Mouse (Mus musculus): Measurements from ENCODE around the gene Rtn4r. TPM values are rescaled to one million over a fixed set of nuclear protein-coding genes. Genes with fewer than 3 reads are reported as not detected.

Rtn4r gene
- polyA plus RNA-seq, 1 experiment from 2014 or later, result 3.6 TPM

DNA sequence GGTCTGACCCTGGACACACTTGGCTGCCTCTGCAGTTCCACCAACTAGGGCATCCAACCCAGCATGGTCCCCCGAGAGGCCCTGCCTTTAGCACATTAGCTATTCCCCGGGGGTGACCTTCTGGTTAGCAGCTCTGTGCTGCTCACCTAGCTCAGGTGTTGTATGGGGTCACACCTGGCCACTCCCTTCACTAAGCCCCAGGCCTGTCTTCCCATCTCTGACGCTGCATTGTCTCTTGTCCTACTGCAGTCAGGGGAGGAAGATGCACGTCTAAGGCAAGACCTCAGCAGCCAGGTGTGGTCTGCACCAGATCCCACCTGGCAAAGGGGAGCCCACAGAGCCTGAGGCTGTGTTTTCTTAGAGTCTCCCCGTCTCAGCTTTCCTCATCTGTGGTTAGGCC is 2.0 kb downstream of the Rtn4r start:
- Histone ChIP-seq H3K4me3 (ENCODE audit: low read length) (no peak overlapping the region), H3K27ac (ENCODE audit: low read depth, low read length) (no peak overlapping the region), H3K27me3 (ENCODE audit: control insufficient read depth, insufficient read depth, low read length) (peaks cover 41% of the 10 kb centered on the region), H3K36me3 (ENCODE audit: control insufficient read depth, insufficient read depth, low read length) (no peaks in the 10 kb centered on the region), H3K4me1 (ENCODE audit: control insufficient read depth, insufficient read depth, low read length) (peaks cover 9% of the 10 kb centered on the region), H3K4me2 (replicated peaks; ENCODE audit: low read depth, low read length) (no peak overlapping the region; the same call in 1 of the 2 replicates), H3K9me3 (ENCODE audit: control insufficient read depth, low read length) (no peaks in the 10 kb centered on the region), H3K9ac (ENCODE audit: low read depth, low read length) (no peak overlapping the region)
- 59% methylated on average over 5 of the region's 5 CpGs for WGBS
- no peak for ATAC-seq (ENCODE audit: low FRiP score, low TSS enrichment)

DNA sequence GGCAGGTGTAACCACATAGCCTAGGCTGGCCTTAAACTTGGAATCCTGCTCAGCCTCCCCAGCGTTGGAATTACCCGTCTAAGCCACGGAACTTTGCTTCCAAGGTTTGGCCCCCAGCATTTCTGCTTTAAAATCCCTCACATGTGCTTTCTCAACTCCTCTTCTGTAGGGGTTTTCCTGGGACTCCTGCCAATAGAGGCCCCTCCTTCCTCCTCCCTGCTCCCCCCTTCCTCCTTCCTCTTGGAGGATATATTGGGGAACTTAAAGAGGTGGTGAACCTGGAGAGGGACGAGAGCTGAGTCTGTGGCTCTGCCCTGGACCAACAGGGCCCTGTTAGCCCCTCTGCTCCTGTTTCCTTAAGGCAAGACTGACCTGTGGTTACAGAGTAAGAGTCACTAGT is 2.8 kb downstream of the Rtn4r start:
- Histone ChIP-seq H3K36me3 (ENCODE audit: control insufficient read depth, insufficient read depth, low read length) (no peaks in the 10 kb centered on the region), H3K9ac (ENCODE audit: low read depth, low read length) (no peak overlapping the region), H3K4me2 (replicated peaks; ENCODE audit: low read depth, low read length) (no peak overlapping the region), H3K9me3 (ENCODE audit: control insufficient read depth, low read length) (no peaks in the 10 kb centered on the region), H3K27me3 (ENCODE audit: control insufficient read depth, insufficient read depth, low read length) (peaks cover 39% of the 10 kb centered on the region), H3K4me1 (ENCODE audit: control insufficient read depth, insufficient read depth, low read length) (peaks cover 9% of the 10 kb centered on the region), H3K4me3 (ENCODE audit: low read length) (no peak overlapping the region), H3K27ac (ENCODE audit: low read depth, low read length) (no peak overlapping the region)
- ATAC-seq (ENCODE audit: low FRiP score, low TSS enrichment), result no peak
- WGBS, result 55% methylated on average over 4 of the region's 4 CpGs

DNA sequence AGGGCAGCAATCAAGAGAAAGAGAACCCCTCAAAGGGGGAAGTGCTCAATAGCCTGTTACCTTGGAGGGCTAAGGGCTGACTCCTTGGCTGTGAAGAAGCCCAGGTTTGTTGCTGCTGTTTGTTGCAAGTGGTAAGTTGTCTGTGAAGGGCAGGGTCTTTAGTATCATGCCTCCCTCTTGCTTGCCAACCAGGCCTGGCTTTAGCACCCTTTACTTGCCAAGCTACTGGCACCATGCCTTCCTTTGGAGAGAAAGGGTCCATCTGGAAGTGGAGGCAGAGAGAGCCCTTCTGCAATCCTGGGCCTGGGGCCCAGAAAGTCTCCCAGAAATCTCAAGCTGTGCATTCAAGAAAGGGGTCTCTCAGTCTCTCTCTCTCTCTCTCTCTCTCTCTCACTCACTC is 3.3 kb downstream of the Rtn4r start:
- no peak overlapping the region for H3K4me3 ChIP-seq (ENCODE audit: low read length)
- peaks cover 9% of the 10 kb centered on the region for H3K4me1 ChIP-seq (ENCODE audit: control insufficient read depth, insufficient read depth, low read length)
- no peak for ATAC-seq (ENCODE audit: low FRiP score, low TSS enrichment)
- no peak overlapping the region for H3K4me2 ChIP-seq (replicated peaks; ENCODE audit: low read depth, low read length)
- no peaks in the 10 kb centered on the region for H3K36me3 ChIP-seq (ENCODE audit: control insufficient read depth, insufficient read depth, low read length)
- peaks cover 36% of the 10 kb centered on the region for H3K27me3 ChIP-seq (ENCODE audit: control insufficient read depth, insufficient read depth, low read length)
- H3K9me3 ChIP-seq (ENCODE audit: control insufficient read depth, low read length), result no peaks in the 10 kb centered on the region
- no peak overlapping the region for H3K9ac ChIP-seq (ENCODE audit: low read depth, low read length)
- H3K27ac ChIP-seq (ENCODE audit: low read depth, low read length), result no peak overlapping the region

DNA sequence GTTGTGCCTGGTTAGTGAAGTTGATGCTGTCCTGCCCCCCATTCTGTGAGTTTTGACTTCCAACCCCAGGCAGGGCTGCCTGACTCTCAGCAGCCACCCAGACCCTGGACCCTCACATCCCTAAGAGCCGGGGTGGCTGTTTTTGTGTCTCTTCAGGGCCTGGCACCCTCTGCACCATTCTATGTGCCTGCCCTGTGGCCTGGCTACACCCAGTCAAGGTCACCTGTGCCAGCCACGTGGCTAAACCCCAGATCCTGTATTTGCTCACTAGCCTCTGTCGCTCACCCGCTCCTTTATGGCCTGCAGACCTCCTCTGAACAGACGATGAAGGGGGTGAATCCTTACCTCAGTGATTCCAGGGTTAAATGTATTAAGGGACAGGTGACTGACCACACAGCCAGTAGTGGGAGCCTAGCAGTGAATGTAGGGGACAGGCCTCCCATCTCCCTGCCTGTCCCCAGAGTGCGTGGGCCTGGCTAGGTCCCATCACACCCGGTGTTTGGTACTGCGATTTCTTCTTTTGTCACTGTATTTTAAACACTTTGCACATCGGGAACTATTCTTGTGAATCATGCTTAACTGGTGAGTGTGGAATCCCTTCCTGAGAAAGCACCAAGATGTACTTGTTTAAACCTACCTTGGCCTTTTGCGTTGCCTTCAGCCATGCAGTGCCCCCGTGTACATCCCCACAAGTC is 4.0 kb downstream of the Rtn4r start:
- Histone ChIP-seq H3K27me3 (ENCODE audit: control insufficient read depth, insufficient read depth, low read length) (peaks cover 32% of the 10 kb centered on the region), H3K9ac (ENCODE audit: low read depth, low read length) (no peak overlapping the region), H3K36me3 (ENCODE audit: control insufficient read depth, insufficient read depth, low read length) (no peaks in the 10 kb centered on the region), H3K4me2 (replicated peaks; ENCODE audit: low read depth, low read length) (no peak overlapping the region), H3K9me3 (ENCODE audit: control insufficient read depth, low read length) (no peaks in the 10 kb centered on the region), H3K4me3 (ENCODE audit: low read length) (no peak overlapping the region), H3K4me1 (ENCODE audit: control insufficient read depth, insufficient read depth, low read length) (peaks cover 9% of the 10 kb centered on the region), H3K27ac (ENCODE audit: low read depth, low read length) (no peak overlapping the region)
- ATAC-seq (ENCODE audit: low FRiP score, low TSS enrichment), result no peak
- WGBS, result 88% methylated on average over 11 of the region's 11 CpGs

DNA sequence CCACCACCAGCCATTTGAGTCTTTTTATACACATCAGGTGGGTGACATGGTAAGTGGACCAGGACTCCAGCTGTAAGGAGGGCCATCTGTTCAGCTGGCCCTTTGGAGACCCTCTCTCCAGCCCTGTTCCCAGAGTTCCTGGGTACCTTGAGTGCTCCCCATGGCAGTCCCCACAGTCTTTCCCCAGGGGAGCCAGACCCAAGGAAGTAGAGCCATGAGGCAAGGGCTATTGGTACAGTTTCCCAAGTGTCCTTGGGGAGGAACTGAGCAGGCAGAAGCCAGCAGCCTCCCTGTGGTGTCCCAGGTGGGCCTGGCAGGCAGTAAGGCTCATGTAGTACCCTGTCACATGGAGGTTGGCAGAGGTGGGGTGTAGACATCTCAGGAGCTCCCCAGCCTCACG is 4.6 kb downstream of the Rtn4r start:
- ATAC-seq (ENCODE audit: low FRiP score, low TSS enrichment), result no peak
- WGBS, result 83% methylated on average over 1 of the region's 1 CpGs
- no peak overlapping the region for H3K4me3 ChIP-seq (ENCODE audit: low read length)
- no peaks in the 10 kb centered on the region for H3K9me3 ChIP-seq (ENCODE audit: control insufficient read depth, low read length)
- H3K27ac ChIP-seq (ENCODE audit: low read depth, low read length), result no peak overlapping the region
- peaks cover 9% of the 10 kb centered on the region for H3K4me1 ChIP-seq (ENCODE audit: control insufficient read depth, insufficient read depth, low read length)
- H3K36me3 ChIP-seq (ENCODE audit: control insufficient read depth, insufficient read depth, low read length), result no peaks in the 10 kb centered on the region
- peaks cover 26% of the 10 kb centered on the region for H3K27me3 ChIP-seq (ENCODE audit: control insufficient read depth, insufficient read depth, low read length)
- no peak overlapping the region for H3K4me2 ChIP-seq (replicated peaks; ENCODE audit: low read depth, low read length)
- no peak overlapping the region for H3K9ac ChIP-seq (ENCODE audit: low read depth, low read length)

DNA sequence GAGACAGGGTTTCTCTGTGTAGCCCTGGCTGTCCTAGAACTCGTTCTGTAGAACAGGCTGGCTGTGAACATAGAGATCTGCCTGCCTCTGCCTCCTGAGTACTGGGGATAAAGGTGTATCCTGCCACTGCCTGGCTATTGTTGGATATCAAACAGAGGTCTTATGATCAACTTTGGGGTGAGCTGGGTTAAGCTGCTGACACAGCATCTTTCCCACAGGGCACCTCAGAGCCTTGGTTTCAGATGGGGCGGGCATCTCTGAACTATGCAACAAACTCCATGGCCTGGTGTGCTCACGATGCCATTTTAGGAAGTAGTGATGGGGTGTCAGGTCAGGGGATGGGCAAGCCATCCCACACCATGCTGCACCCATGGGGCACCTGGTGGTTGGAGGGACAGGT is 5.1 kb downstream of the Rtn4r start:
- Histone ChIP-seq H3K36me3 (ENCODE audit: control insufficient read depth, insufficient read depth, low read length) (no peaks in the 10 kb centered on the region), H3K4me2 (replicated peaks; ENCODE audit: low read depth, low read length) (no peak overlapping the region), H3K27ac (ENCODE audit: low read depth, low read length) (no peak overlapping the region), H3K27me3 (ENCODE audit: control insufficient read depth, insufficient read depth, low read length) (peaks cover 20% of the 10 kb centered on the region), H3K4me3 (ENCODE audit: low read length) (no peak overlapping the region), H3K4me1 (ENCODE audit: control insufficient read depth, insufficient read depth, low read length) (peaks cover 9% of the 10 kb centered on the region), H3K9ac (ENCODE audit: low read depth, low read length) (no peak overlapping the region), H3K9me3 (ENCODE audit: control insufficient read depth, low read length) (no peaks in the 10 kb centered on the region)
- ATAC-seq (ENCODE audit: low FRiP score, low TSS enrichment), result no peak
- WGBS, result 88% methylated on average over 3 of the region's 3 CpGs

DNA sequence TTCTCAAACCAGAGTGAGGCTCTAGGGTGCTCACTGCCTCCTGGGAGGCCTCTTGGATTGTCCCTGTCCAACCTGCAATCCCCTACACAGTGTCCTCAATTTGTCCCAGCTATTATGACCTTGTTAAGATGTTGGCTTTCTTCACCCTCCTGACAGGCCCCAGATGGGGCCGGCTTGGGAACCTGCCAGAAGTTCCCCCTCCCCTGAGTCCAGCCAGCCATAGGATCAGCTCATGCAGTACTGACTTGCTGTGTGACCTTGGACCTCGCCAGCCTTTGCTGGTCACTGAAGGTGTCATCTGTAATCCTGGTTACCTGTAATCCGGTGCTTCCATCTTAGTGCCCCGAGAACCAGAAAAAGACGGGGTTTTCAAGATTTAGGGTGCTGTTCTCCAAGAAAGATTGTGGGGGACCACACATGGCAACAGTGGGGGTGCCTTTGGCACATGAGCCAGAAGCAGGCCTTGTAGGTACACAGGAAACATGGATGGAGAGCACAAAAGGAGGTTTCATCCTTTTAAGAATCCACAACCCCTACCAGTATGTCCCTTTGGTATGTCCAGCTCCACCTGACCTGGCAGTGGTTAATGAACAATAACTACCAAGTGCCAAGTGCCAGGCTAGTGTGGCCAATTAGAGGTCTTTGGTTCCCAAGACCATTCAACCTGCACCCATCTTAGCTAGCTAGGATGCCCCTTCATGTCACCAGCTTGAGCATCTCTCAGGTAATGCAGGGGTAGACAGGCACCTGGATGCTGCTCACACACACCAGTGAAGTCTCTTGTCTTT is 5.9 kb downstream of the Rtn4r start:
- Histone ChIP-seq H3K27me3 (ENCODE audit: control insufficient read depth, insufficient read depth, low read length) (peaks cover 13% of the 10 kb centered on the region), H3K9ac (ENCODE audit: low read depth, low read length) (no peak overlapping the region), H3K27ac (ENCODE audit: low read depth, low read length) (no peak overlapping the region), H3K36me3 (ENCODE audit: control insufficient read depth, insufficient read depth, low read length) (no peaks in the 10 kb centered on the region), H3K4me1 (ENCODE audit: control insufficient read depth, insufficient read depth, low read length) (peaks cover 6% of the 10 kb centered on the region), H3K4me3 (ENCODE audit: low read length) (no peak overlapping the region), H3K4me2 (replicated peaks; ENCODE audit: low read depth, low read length) (no peak overlapping the region), H3K9me3 (ENCODE audit: control insufficient read depth, low read length) (no peaks in the 10 kb centered on the region)
- ATAC-seq (ENCODE audit: low FRiP score, low TSS enrichment), result no peak
- 82% methylated on average over 5 of the region's 5 CpGs for WGBS

DNA sequence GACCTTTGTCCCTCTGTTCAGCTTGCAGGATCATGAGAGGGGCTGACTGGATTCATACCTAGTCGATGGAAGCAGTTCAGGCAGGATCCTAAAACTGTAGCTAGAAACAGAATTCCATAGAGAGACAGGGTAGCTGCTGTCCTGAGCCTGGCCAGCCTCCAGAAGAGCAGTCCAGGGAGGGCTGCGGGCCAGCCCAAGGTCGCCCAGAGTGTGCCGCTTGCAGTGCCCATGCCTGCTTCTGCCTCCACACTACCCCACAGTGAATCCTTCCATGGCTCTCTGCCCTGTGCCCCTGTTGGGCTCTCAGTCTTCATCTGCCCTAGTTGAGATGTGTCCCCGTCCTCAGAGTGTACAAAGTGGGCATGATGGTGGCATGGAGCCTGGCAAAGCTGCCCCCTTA is 7.8 kb downstream of the Rtn4r start:
- Histone ChIP-seq H3K27ac (ENCODE audit: low read depth, low read length) (no peak overlapping the region), H3K36me3 (ENCODE audit: control insufficient read depth, insufficient read depth, low read length) (no peaks in the 10 kb centered on the region), H3K9ac (ENCODE audit: low read depth, low read length) (no peak overlapping the region), H3K9me3 (ENCODE audit: control insufficient read depth, low read length) (no peaks in the 10 kb centered on the region), H3K4me1 (ENCODE audit: control insufficient read depth, insufficient read depth, low read length) (no peaks in the 10 kb centered on the region), H3K27me3 (ENCODE audit: control insufficient read depth, insufficient read depth, low read length) (no peaks in the 10 kb centered on the region), H3K4me2 (replicated peaks; ENCODE audit: low read depth, low read length) (no peak overlapping the region), H3K4me3 (ENCODE audit: low read length) (no peak overlapping the region)
- no peak for ATAC-seq (ENCODE audit: low FRiP score, low TSS enrichment)
- WGBS, result 84% methylated on average over 5 of the region's 5 CpGs

DNA sequence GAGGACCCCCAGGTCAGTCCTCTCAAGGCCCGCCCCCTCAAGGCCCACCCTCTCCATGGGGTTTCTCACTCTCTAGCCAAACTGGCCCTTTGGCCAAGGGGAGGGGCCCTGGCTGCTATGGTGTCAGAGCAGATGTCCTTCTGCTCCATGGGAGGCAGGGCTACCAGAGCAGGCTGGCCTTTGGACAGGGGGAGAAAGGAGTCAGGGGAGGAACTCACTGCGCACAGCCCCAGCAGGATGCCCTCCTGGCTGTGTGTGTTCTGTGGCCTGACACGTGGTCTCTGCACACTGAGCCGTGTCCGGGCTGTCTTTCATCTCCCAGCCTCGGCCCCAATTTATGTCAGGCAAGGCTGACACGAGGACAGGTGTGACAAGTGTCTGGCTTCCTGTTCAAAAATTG is 8.6 kb downstream of the Rtn4r start:
- H3K27ac ChIP-seq (ENCODE audit: low read depth, low read length), result no peak overlapping the region
- ATAC-seq (ENCODE audit: low FRiP score, low TSS enrichment), result peak; percentile 70
- H3K9me3 ChIP-seq (ENCODE audit: control insufficient read depth, low read length), result no peaks in the 10 kb centered on the region
- H3K4me2 ChIP-seq (replicated peaks; ENCODE audit: low read depth, low read length), result no peak overlapping the region
- H3K4me3 ChIP-seq (ENCODE audit: low read length), result no peak overlapping the region
- no peaks in the 10 kb centered on the region for H3K27me3 ChIP-seq (ENCODE audit: control insufficient read depth, insufficient read depth, low read length)
- H3K4me1 ChIP-seq (ENCODE audit: control insufficient read depth, insufficient read depth, low read length), result no peaks in the 10 kb centered on the region
- H3K9ac ChIP-seq (ENCODE audit: low read depth, low read length), result no peak overlapping the region
- H3K36me3 ChIP-seq (ENCODE audit: control insufficient read depth, insufficient read depth, low read length), result no peaks in the 10 kb centered on the region
- WGBS, result 29% methylated on average over 7 of the region's 7 CpGs
